Mouse (Mus musculus) kidney, embryonic 16.5 days (tissue): ENCODE results near the gene Rmi2. TPM values are rescaled to one million over a fixed set of nuclear protein-coding genes. Genes with fewer than 3 reads are reported as not detected.
"Not testable (repeated sequence)": the region's sequence is repeated elsewhere in the genome, so short reads cannot be mapped to it uniquely, and the experiment has no call there.

Experiments
- ATAC-seq: fragments of 200-750 bp; cut with Nextera tagmentation; 2 replicates; pipeline ENCODE4 v1.8.0; 2017; ENCODE audit warnings: moderate TSS enrichment; ENCODE audit not compliant: low FRiP score, low TSS enrichment
- H3K27ac ChIP-seq: fragments of 300-500 bp; sonication (generic); 2 replicates; pipeline ENCODE4 v1.5.1; 2014; ENCODE audit warnings: low read length
- H3K27me3 ChIP-seq: fragments of 300-500 bp; sonication (generic); 2 replicates; pipeline ENCODE4 v1.6.1; 2014; ENCODE audit warnings: low read length, control low read depth, mixed read lengths; ENCODE audit not compliant: insufficient read depth
- H3K36me3 ChIP-seq: fragments of 300-500 bp; sonication (generic); 2 replicates; pipeline ENCODE4 v1.6.1; 2014; ENCODE audit warnings: low read length, control low read depth, mixed read lengths; ENCODE audit not compliant: insufficient read depth
- H3K4me1 ChIP-seq: fragments of 300-500 bp; sonication (generic); 2 replicates; pipeline ENCODE4 v1.6.1; 2014; ENCODE audit warnings: low read length, control low read depth, mixed read lengths; ENCODE audit not compliant: insufficient read depth
- H3K4me2 ChIP-seq: fragments of 300-500 bp; sonication (generic); replicated peaks from 2 replicates; pipeline ENCODE4 v1.6.1; 2014; ENCODE audit warnings: low read depth, low read length
- H3K4me3 ChIP-seq: fragments of 300-500 bp; sonication (generic); 2 replicates; pipeline ENCODE4 v1.5.1; 2014; ENCODE audit warnings: mild to moderate bottlenecking, low read length
- H3K9ac ChIP-seq: fragments of 300-500 bp; sonication (generic); replicated peaks from 2 replicates; pipeline ENCODE4 v1.6.1; 2014; ENCODE audit warnings: low read length
- H3K9me3 ChIP-seq: fragments of 300-500 bp; sonication (generic); 2 replicates; pipeline ENCODE4 v1.6.1; 2016; ENCODE audit warnings: low read length, control low read depth
- WGBS: fragments of 180-500 bp; shearing (Covaris S2); extraction: QIAGEN DNeasy Blood & Tissue Kit; methylation state at CpG from one replicate; pipeline ENCODE4 v1.1.7; 2014; 5-methylcytosine and 5-hydroxymethylcytosine counted together
- polyA plus RNA-seq: library from polyadenylated mRNA; unstranded; fragments of >200 nt; fragmentation: Nextera tagmentation; extraction: Ambion mirVana; gene quantifications from 2 replicates; pipeline ENCODE4 v1.2.1, GENCODE M21; 2015

The Rmi2 gene
- polyA plus RNA-seq, 1 experiment from 2014 or later: 2.9 TPM

DNA sequence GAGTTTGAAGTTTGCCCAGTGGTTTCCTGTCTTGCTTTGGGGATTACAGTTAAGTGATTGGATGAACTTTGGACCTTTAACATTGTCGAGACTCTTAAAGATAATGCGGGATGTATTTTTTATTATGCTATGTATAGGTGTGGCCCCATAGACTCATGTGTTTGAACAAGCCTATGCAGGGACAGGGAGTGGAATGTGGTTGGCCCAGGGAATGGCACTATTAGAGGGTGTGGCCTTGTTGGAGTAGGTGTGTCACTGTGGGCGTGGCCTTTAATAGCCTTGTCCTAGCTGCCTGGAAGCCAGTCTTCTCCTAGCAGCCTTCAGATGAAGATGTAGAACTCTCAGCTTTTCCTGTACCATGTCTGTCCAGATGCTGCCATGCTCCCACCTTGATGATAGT, 32.4 kb upstream of the Rmi2 start:
- H3K4me1 ChIP-seq, ATAC-seq, H3K27me3 ChIP-seq, H3K4me3 ChIP-seq, H3K36me3 ChIP-seq, H3K4me2 ChIP-seq, H3K9ac ChIP-seq, H3K27ac ChIP-seq, H3K9me3 ChIP-seq: not testable (repeated sequence)
- WGBS: 85% methylated on average over 3 of the region's 3 CpGs

DNA sequence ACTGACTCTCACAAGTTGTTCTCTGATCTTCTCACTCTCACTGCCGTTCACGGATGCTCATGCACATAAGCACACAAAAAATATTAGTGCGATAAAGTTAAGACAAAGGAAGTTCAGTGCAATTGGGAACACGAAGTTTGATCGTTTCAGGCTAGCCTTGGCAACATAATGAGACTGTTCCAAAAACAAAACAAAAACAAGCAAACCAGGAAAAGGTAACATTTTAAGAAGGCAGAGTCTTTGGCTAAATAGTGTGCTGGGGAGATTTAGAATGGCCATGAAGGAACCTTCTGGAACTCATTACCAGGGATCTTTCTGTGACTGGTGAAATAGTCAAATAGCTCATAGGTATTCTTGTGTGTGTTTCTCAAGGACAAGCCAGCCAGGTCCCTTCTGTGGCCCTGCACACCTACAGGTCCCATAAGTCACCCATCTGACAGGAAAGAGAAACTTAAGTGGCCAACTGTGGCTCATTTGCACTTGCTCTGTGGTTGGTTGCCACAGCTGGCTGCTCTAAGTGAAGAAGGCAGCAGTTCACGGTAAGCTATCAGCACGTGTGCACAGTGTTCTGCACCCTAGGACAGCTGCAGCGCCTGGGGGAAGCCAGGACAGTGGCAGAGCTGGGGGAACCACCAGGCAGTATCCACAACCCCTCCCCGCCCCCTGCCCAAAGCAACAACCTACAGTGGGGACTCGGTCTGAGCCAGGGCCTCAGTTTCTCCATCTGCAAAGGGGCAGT, 28.9 kb upstream of the Rmi2 start, which contains the start of gene Prm1:
TSS of gene Prm1 (minus strand) at position 51 of the 739 bp plus-strand sequence.
- Histone ChIP-seq H3K27me3 (no peaks in the 10 kb centered on the region), H3K9ac (no peak within 1 kb of the TSS), H3K36me3 (no peaks in the 10 kb centered on the region), H3K27ac (no peak within 1 kb of the TSS), H3K4me2 (no peak within 1 kb of the TSS), H3K4me3 (no peak within 1 kb of the TSS), H3K9me3 (no peaks in the 10 kb centered on the region), H3K4me1 (no peaks in the 10 kb centered on the region)
- ATAC-seq: no peak
- WGBS: 71% methylated on average over 10 of the region's 10 CpGs

DNA sequence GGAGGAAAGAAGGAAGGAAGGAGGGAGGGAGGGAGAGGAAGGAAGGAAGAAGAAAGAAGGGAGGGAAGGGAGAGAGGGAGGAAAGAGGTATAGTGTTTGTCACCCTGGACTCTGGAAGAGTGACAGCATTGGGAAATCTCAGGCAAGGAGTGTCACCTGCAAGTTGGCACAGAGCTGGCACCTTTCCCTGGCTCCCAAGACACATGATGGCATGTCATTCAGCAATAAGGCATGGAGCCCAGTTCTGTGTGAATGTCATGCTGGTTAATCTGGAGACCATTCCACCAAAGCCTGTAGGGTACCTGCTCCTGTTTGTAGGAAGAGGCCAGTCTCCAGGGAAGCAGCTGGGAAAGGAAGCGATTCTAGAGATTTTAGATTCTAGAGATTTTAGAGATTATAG, 24.5 kb upstream of the Rmi2 start:
- H3K4me2 ChIP-seq: no peak overlapping the region
- H3K36me3 ChIP-seq: no peaks in the 10 kb centered on the region
- no peak overlapping the region for H3K9ac ChIP-seq
- H3K4me1 ChIP-seq: no peaks in the 10 kb centered on the region
- H3K9me3 ChIP-seq: no peaks in the 10 kb centered on the region
- no peaks in the 10 kb centered on the region for H3K27me3 ChIP-seq
- 100% methylated on average over 1 of the region's 1 CpGs for WGBS
- ATAC-seq: no peak
- H3K4me3 ChIP-seq: no peak overlapping the region
- H3K27ac ChIP-seq: no peak overlapping the region

DNA sequence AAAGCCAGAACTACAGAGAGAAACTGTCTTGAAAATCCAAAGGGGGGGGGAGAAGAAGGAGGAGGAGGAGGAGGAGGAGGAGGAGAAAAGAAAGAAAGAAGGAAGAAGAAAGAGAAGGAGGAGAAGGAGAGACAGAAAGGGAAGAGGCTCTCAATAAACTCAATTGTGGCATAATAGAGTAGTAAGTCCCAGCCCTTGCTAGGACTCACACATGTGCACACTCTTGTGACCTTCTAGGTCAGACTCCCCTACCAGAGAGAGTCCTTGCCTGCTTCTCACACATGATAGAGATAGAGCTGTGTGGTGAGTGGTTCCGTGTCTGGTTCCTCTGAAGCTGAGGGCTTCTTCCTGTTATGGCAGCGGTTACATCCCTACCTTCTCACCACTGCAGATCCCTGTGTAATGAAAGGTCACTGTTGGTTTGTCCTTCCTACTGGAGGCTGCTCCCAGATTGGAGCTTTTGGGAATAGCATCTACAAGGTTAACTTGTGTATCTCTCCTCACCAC, 21.9 kb upstream of the Rmi2 start, which contains the start of gene Gm11172:
TSS of gene Gm11172 (plus strand) at position 51 of the 507 bp plus-strand sequence.
- Histone ChIP-seq H3K27ac (no peak within 1 kb of the TSS), H3K4me3 (no peak within 1 kb of the TSS), H3K9me3 (no peaks in the 10 kb centered on the region), H3K27me3 (no peaks in the 10 kb centered on the region), H3K4me2 (no peak within 1 kb of the TSS), H3K4me1 (no peaks in the 10 kb centered on the region), H3K9ac (no peak within 1 kb of the TSS), H3K36me3 (no peaks in the 10 kb centered on the region)
- no peak for ATAC-seq
- WGBS: 93% methylated on average over 2 of the region's 2 CpGs

DNA sequence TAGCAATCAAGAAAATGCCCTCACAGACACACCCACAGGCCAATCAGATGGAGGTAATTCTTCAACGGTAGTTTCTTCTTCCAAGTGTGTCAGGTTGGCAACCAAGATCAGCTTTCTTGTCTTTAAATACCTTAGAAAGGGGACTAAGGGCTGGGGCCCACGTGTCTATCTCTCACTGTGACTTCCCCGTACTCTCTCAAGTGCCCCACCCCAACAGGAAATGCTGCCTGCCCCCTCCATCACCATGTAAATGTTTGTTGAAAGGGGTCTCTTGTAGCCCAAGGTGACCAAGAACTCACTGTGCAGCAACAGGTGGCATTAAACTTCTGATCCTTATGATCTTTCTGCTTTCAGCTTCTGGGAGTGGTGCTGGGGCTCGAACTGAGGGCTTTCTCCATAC, 21.1 kb upstream of the Rmi2 start:
- H3K4me2 ChIP-seq: no peak overlapping the region
- H3K9me3 ChIP-seq: no peaks in the 10 kb centered on the region
- no peaks in the 10 kb centered on the region for H3K36me3 ChIP-seq
- no peak overlapping the region for H3K4me3 ChIP-seq
- H3K27me3 ChIP-seq: no peaks in the 10 kb centered on the region
- no peak for ATAC-seq
- H3K27ac ChIP-seq: no peak overlapping the region
- no peak overlapping the region for H3K9ac ChIP-seq
- 78% methylated on average over 4 of the region's 4 CpGs for WGBS
- no peaks in the 10 kb centered on the region for H3K4me1 ChIP-seq

DNA sequence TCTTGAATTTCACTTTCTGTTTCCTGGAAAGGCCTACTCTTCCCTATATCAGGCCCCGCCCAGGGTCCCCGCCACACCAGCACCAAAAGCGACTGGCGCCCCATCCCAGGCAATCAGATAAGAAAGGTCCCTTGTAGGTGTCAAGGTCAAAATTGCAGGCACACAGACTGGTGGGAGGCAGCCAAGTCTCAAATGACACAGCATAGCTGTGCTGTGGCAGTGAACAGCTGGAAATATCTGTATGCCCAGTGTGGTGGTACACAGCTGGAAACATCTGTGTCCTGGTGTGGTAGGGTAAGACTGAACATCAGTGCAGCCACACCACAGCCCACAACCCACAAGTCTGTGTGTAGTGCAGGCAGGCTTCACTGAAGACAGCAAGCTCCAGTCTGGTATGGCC, 20.0 kb upstream of the Rmi2 start:
- Histone ChIP-seq H3K27ac (no peak overlapping the region), H3K4me3 (no peak overlapping the region), H3K9me3 (no peaks in the 10 kb centered on the region), H3K27me3 (no peaks in the 10 kb centered on the region), H3K9ac (no peak overlapping the region), H3K4me1 (no peaks in the 10 kb centered on the region), H3K36me3 (no peaks in the 10 kb centered on the region), H3K4me2 (no peak overlapping the region)
- ATAC-seq: no peak
- 48% methylated on average over 4 of the region's 4 CpGs for WGBS

DNA sequence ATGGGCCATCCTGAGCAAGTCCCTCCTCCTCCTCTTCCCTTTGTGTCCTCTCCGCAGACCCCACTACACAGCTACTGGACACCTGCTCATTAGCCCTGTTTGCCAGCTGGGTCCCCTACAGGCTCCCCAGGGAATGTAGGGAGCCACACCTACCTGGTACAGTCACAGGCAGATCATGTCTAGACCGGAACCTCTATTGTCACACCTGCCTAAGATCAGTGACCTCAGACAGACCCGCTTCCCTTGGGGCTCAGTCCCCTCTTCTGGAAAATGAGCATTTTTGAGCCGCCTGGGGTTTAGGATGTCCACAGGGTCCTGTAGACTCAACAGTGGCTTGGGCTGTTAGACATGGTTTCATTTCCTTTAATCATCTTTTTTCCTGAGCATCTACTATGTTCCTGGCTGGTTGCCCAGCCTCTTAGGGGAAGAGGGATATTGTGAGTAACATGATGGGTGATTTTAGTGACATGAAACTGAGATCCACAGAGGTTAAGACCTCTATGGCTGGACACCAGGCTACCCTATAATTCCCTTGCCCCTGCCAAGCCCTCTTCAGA, 16.2 kb upstream of the Rmi2 start:
- H3K36me3 ChIP-seq: no peaks in the 10 kb centered on the region
- H3K27ac ChIP-seq: no peak overlapping the region
- H3K27me3 ChIP-seq: no peaks in the 10 kb centered on the region
- H3K9me3 ChIP-seq: no peaks in the 10 kb centered on the region
- H3K4me3 ChIP-seq: no peak overlapping the region
- H3K9ac ChIP-seq: no peak overlapping the region
- no peak for ATAC-seq
- no peak overlapping the region for H3K4me2 ChIP-seq
- 84% methylated on average over 4 of the region's 4 CpGs for WGBS
- no peaks in the 10 kb centered on the region for H3K4me1 ChIP-seq

DNA sequence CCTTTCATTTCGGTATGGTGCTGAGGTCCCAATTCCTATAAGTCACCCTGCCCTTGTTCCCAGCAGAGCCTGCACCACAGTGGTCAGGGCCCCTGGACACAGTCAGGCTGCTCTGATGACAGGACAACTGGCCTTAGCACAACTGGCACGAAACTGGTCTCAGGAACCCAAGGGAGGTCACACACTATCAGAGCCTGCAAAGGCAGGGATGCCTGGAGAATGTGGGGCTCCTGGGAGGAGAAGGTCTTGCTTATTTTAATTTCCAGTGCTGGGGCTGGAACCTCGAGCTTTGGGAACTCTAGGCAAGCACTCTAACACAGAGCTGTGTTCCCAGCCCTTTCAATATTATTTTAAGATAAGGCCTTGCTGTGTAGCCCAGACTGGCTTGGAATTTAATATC, 14.9 kb upstream of the Rmi2 start:
- Histone ChIP-seq H3K36me3 (no peaks in the 10 kb centered on the region), H3K27ac (no peak overlapping the region), H3K4me2 (no peak overlapping the region), H3K9ac (no peak overlapping the region), H3K9me3 (no peaks in the 10 kb centered on the region), H3K4me3 (no peak overlapping the region), H3K4me1 (no peaks in the 10 kb centered on the region), H3K27me3 (no peaks in the 10 kb centered on the region)
- no peak for ATAC-seq
- WGBS: 61% methylated on average over 3 of the region's 3 CpGs

DNA sequence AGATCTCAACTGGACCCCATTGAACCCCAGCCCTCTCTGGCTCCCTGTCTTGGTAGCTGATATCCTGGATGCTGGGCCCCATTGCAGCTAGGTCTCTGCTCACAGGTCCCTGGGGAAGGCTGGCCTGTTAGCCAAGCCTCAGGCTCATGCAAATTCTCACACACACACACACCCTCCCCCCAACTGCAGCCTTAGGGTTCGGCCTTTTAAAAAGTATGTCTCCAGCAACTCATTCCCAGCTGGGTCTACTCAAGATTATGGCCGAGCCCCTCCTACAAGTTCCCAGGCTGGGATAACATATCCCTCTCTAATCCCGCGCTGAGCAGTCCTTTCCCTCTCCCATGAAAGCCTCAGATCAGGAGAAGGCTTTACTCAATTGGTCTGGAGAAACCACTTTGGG, 13.5 kb upstream of the Rmi2 start:
- no peak overlapping the region for H3K9ac ChIP-seq
- no peak overlapping the region for H3K4me2 ChIP-seq
- no peaks in the 10 kb centered on the region for H3K27me3 ChIP-seq
- H3K4me1 ChIP-seq: 0 out of 2 replicates have a peak, but pooled peaks cover 7% of the 10 kb centered on the region
- no peaks in the 10 kb centered on the region for H3K36me3 ChIP-seq
- peak overlapping the region; percentile 45; the same call in 1 of the 2 replicates for H3K27ac ChIP-seq
- H3K4me3 ChIP-seq: no peak overlapping the region
- no peaks in the 10 kb centered on the region for H3K9me3 ChIP-seq
- ATAC-seq: peak; percentile 89
- 29% methylated on average over 4 of the region's 4 CpGs for WGBS

DNA sequence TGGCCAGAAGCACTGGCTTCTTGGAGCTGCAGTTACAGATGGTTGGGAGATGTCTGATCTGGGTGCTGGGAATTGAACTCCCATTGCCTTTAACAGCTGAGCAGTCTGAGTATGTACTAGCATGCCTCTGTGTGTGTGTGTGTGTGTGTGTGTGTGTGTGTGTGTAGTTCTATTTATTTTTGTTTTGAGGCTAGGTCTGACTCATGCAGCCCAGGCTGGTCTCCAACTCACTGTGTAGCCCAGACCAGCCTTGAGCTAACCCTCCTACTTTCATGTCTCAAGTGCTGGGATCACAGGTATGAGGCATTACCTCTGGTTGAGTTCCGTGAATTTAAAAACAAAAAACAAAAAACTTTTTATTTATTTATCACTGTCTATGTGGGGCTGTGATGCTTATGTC, 10.3 kb upstream of the Rmi2 start:
- no peak overlapping the region for H3K9ac ChIP-seq
- no peaks in the 10 kb centered on the region for H3K27me3 ChIP-seq
- WGBS: 74% methylated on average over 1 of the region's 1 CpGs
- H3K4me3 ChIP-seq: no peak overlapping the region
- no peaks in the 10 kb centered on the region for H3K9me3 ChIP-seq
- no peak overlapping the region for H3K27ac ChIP-seq
- no peak overlapping the region for H3K4me2 ChIP-seq
- no peak for ATAC-seq
- H3K36me3 ChIP-seq: no peaks in the 10 kb centered on the region
- H3K4me1 ChIP-seq: 0 out of 2 replicates have a peak, but pooled peaks cover 7% of the 10 kb centered on the region
